Comparison of ENCODE assay signal across 8 mouse cellular contexts in genomic region chr11:53761822-53762221, GRCm38 (mm10). TPM values are rescaled to one million over a fixed set of nuclear protein-coding genes. Genes with fewer than 3 reads are reported as not detected.
A peak's percentile ranks its signal among the peaks of the same experiment; 100 is the strongest.
DNase-seq lines count a peak whose midpoint lies in the region; ATAC-seq and TF ChIP-seq lines count a peak whose summit lies in the region.
"Had no signal": no experiment of that assay in that cellular context is flagged by ENCODE, and none has a peak within 500 bp of the region (broad histone marks: within the 10 kb centered on the region; RNA-seq: fewer than 3 reads in every experiment).

No protein-coding gene starts in this region.

- H3K4me2 ChIP-seq in heart, embryonic 14.5 days (ENCODE audit: low read length): peak overlapping the region; percentile 79; the same call in 1 of the 2 replicates
- peak overlapping the region; percentile 75; the same call in 1 of the 2 replicates for H3K4me2 ChIP-seq in limb, embryonic 13.5 days (replicated peaks)
- 0 out of 2 replicates have a peak overlapping the region, but pooled peaks have one; percentile 1 for H3K4me2 ChIP-seq in stomach, embryonic 14.5 days (replicated peaks; ENCODE audit: low read depth, low read length)
- H3K4me2 ChIP-seq in midbrain, embryonic 11.5 days: no peak overlapping the region

- H3K27me3 ChIP-seq in cerebellum, adult 2 months (ENCODE audit: control insufficient read depth, insufficient read depth, low read length): no peaks in the 10 kb centered on the region
- no peaks in the 10 kb centered on the region for H3K27me3 ChIP-seq in heart, embryonic 14.5 days (ENCODE audit: control insufficient read depth, insufficient read depth, low read length)
- peaks cover 14% of the 10 kb centered on the region; the same call in 1 of the 2 replicates for H3K27me3 ChIP-seq in limb, embryonic 13.5 days
- no peaks in the 10 kb centered on the region for H3K27me3 ChIP-seq in stomach, embryonic 14.5 days (ENCODE audit: control insufficient read depth, insufficient read depth, low read length)
- H3K27me3 ChIP-seq in midbrain, embryonic 11.5 days (ENCODE audit: control insufficient read depth, insufficient read depth, low read length): peaks cover 34% of the 10 kb centered on the region

- H3K9me3 ChIP-seq in heart, embryonic 14.5 days (ENCODE audit: control insufficient read depth, low read length): no peaks in the 10 kb centered on the region
- no peaks in the 10 kb centered on the region for H3K9me3 ChIP-seq in limb, embryonic 13.5 days
- no peaks in the 10 kb centered on the region for H3K9me3 ChIP-seq in stomach, embryonic 14.5 days (ENCODE audit: control insufficient read depth, low read depth, low read length)
- no peaks in the 10 kb centered on the region for H3K9me3 ChIP-seq in midbrain, embryonic 11.5 days (ENCODE audit: control insufficient read depth, low read length)

- 30% methylated on average over 2 of the region's 2 CpGs for WGBS in cerebellum, adult 2 months
- WGBS in heart, embryonic 14.5 days: 14% methylated on average over 2 of the region's 2 CpGs
- WGBS in limb, embryonic 13.5 days: 46% methylated on average over 2 of the region's 2 CpGs
- WGBS in stomach, embryonic 14.5 days: 35% methylated on average over 2 of the region's 2 CpGs
- 65% methylated on average over 2 of the region's 2 CpGs for WGBS in midbrain, embryonic 11.5 days

- H3K4me1 ChIP-seq in cerebellum, adult 2 months (ENCODE audit: control insufficient read depth, insufficient read depth, low read length): peaks cover 18% of the 10 kb centered on the region
- H3K4me1 ChIP-seq in heart, embryonic 14.5 days (ENCODE audit: control insufficient read depth in 2 of 2, insufficient read depth in 2 of 2, low read length in 2 of 2): peaks cover 49 to 57% of the 10 kb centered on the region in 2 experiments
- H3K4me1 ChIP-seq in limb, embryonic 13.5 days: peaks cover 62% of the 10 kb centered on the region
- peaks cover 54% of the 10 kb centered on the region; the same call in 1 of the 2 replicates for H3K4me1 ChIP-seq in stomach, embryonic 14.5 days (ENCODE audit: control insufficient read depth, insufficient read depth, low read length)
- H3K4me1 ChIP-seq in midbrain, embryonic 11.5 days (ENCODE audit: control insufficient read depth, insufficient read depth, low read length): peaks cover 20% of the 10 kb centered on the region

- no peak overlapping the region for H3K27ac ChIP-seq in cerebellum, adult 2 months (ENCODE audit: insufficient read depth, low read length)
- H3K27ac ChIP-seq in heart, embryonic 14.5 days (replicated peaks in 1 of 2; ENCODE audit: control insufficient read depth in 1 of 2, insufficient read depth in 1 of 2, low read depth in 2 of 2, low read length in 2 of 2): peak overlapping the region; percentile 93 to 97
- no peak overlapping the region; the same call in 1 of the 2 replicates for H3K27ac ChIP-seq in limb, embryonic 13.5 days
- peak overlapping the region; percentile 95 for H3K27ac ChIP-seq in stomach, embryonic 14.5 days (ENCODE audit: low read length)
- no peak overlapping the region for H3K27ac ChIP-seq in midbrain, embryonic 11.5 days (ENCODE audit: low read depth, low read length)

- DNase-seq in right cerebral cortex, postnatal 10 days (ENCODE audit: low spot score in 2 of 2): peak; percentile 57 to 70
- DNase-seq in right cerebral cortex, adult 2 months (ENCODE audit: low spot score in 2 of 2): no peak
- DNase-seq in cerebellum, adult 2 months: peak; percentile 44 to 45
- DNase-seq in midbrain, embryonic 11.5 days (ENCODE audit: low spot score, missing footprints): no peak

- TF ChIP-seq CTCF in cerebellum, adult 2 months (IDR thresholded peaks at IDR 0.05; ENCODE audit: borderline replicate concordance, insufficient read depth, low read depth, low read length): no peak

- TF ChIP-seq POLR2A in cerebellum, adult 2 months (IDR thresholded peaks at IDR 0.05; ENCODE audit: borderline replicate concordance, insufficient read depth, low read length): no peak

- no peaks in the 10 kb centered on the region for H3K36me3 ChIP-seq in heart, embryonic 14.5 days (ENCODE audit: control insufficient read depth, insufficient read depth, low read length)
- no peaks in the 10 kb centered on the region for H3K36me3 ChIP-seq in limb, embryonic 13.5 days
- H3K36me3 ChIP-seq in stomach, embryonic 14.5 days (ENCODE audit: control insufficient read depth, insufficient read depth, low read length): no peaks in the 10 kb centered on the region
- H3K36me3 ChIP-seq in midbrain, embryonic 11.5 days (ENCODE audit: control insufficient read depth, insufficient read depth, low read length): no peaks in the 10 kb centered on the region

- H3K9ac ChIP-seq in heart, embryonic 14.5 days (ENCODE audit: low read length): peak overlapping the region; percentile 21; the same call in 1 of the 2 replicates
- H3K9ac ChIP-seq in limb, embryonic 13.5 days: no peak overlapping the region
- no peak overlapping the region for H3K9ac ChIP-seq in stomach, embryonic 14.5 days (replicated peaks; ENCODE audit: low read depth, low read length)
- no peak overlapping the region for H3K9ac ChIP-seq in midbrain, embryonic 11.5 days (ENCODE audit: low read length)

- peak; percentile 40 for ATAC-seq in heart, embryonic 14.5 days (ENCODE audit: insufficient number of reproducible peaks, insufficient read depth, low FRiP score, low read depth)
- ATAC-seq in limb, embryonic 13.5 days (ENCODE audit: low FRiP score, low read depth): no peak
- 0 out of 2 replicates have a peak, but pooled peaks have one; percentile 15 for ATAC-seq in stomach, embryonic 14.5 days (ENCODE audit: insufficient number of reproducible peaks, insufficient read depth, low FRiP score, low read depth)
- ATAC-seq in midbrain, embryonic 11.5 days (ENCODE audit: low FRiP score): no peak

- no peak overlapping the region for H3K4me3 ChIP-seq in cerebellum, adult 2 months (replicated peaks; ENCODE audit: insufficient read depth, low read depth, low read length)
- H3K4me3 ChIP-seq in heart, embryonic 14.5 days (ENCODE audit: control insufficient read depth in 1 of 2, insufficient read depth in 1 of 2, low read depth in 1 of 2, low read length in 2 of 2): no peak overlapping the region
- H3K4me3 ChIP-seq in limb, embryonic 13.5 days: no peak overlapping the region
- H3K4me3 ChIP-seq in stomach, embryonic 14.5 days (ENCODE audit: low read depth, low read length): no peak overlapping the region
- H3K4me3 ChIP-seq in midbrain, embryonic 11.5 days (ENCODE audit: low read depth, low read length): no peak overlapping the region

RNA-seq across cellular contexts. Expression of gene Irf1, which starts 8.0 kb away (rescaled TPM):
- 5.6 and 6.0 TPM in 2 replicates for polyA plus RNA-seq in cerebellum, adult 2 months (2012; rRNA removed)
- polyA plus RNA-seq in heart, embryonic 14.5 days (2014; fragmentation: Nextera tagmentation; extraction: Ambion mirVana): 9.3 and 10.8 TPM in 2 replicates
- 9.7 and 10.1 TPM in 2 replicates for polyA plus RNA-seq in limb, embryonic 13.5 days (2015; fragmentation: Nextera tagmentation; extraction: Ambion mirVana)
- polyA plus RNA-seq in stomach, embryonic 14.5 days (2014; fragmentation: Nextera tagmentation; extraction: Ambion mirVana): 19.3 and 21.6 TPM in 2 replicates
- 2.8 and 3.7 TPM in 2 replicates for polyA plus RNA-seq in midbrain, embryonic 11.5 days (2014; fragmentation: Nextera tagmentation; extraction: Ambion mirVana)

RNA-seq across cellular contexts. Expression of gene Gm17334, which starts 11.2 kb away (rescaled TPM):
- 0.32 and 0.44 TPM in 2 replicates for polyA plus RNA-seq in cerebellum, adult 2 months (2012; rRNA removed)
- polyA plus RNA-seq in heart, embryonic 14.5 days (2014; fragmentation: Nextera tagmentation; extraction: Ambion mirVana): not detected in 2 replicates
- 0.22 TPM in 1 of 2 replicates, not detected in the other for polyA plus RNA-seq in limb, embryonic 13.5 days (2015; fragmentation: Nextera tagmentation; extraction: Ambion mirVana)
- polyA plus RNA-seq in stomach, embryonic 14.5 days (2014; fragmentation: Nextera tagmentation; extraction: Ambion mirVana): 0.46 TPM in 1 of 2 replicates, not detected in the other
- not detected in 2 replicates for polyA plus RNA-seq in midbrain, embryonic 11.5 days (2014; fragmentation: Nextera tagmentation; extraction: Ambion mirVana)
- polyA plus RNA-seq: limb, embryonic 11.5 days had no signal

RNA-seq across cellular contexts. Expression of gene Il5, which starts 41.2 kb away (rescaled TPM):
- polyA plus RNA-seq in cerebellum, adult 2 months (2012; rRNA removed): 0.16 and 0.22 TPM in 2 replicates
- polyA plus RNA-seq in heart, embryonic 14.5 days (2014; fragmentation: Nextera tagmentation; extraction: Ambion mirVana): not detected in 2 replicates
- polyA plus RNA-seq in limb, embryonic 13.5 days (2015; fragmentation: Nextera tagmentation; extraction: Ambion mirVana): not detected in 2 replicates
- not detected in 2 replicates for polyA plus RNA-seq in stomach, embryonic 14.5 days (2014; fragmentation: Nextera tagmentation; extraction: Ambion mirVana)
- polyA plus RNA-seq in midbrain, embryonic 11.5 days (2014; fragmentation: Nextera tagmentation; extraction: Ambion mirVana): not detected in 2 replicates

RNA-seq across cellular contexts. Expression of gene Rad50, which starts 54.7 kb away (rescaled TPM):
- polyA plus RNA-seq in cerebellum, adult 2 months (2012; rRNA removed): 5.4 TPM in 2 replicates
- 18.2 and 19.7 TPM in 2 replicates for polyA plus RNA-seq in heart, embryonic 14.5 days (2014; fragmentation: Nextera tagmentation; extraction: Ambion mirVana)
- 30.4 TPM in 2 replicates for polyA plus RNA-seq in limb, embryonic 13.5 days (2015; fragmentation: Nextera tagmentation; extraction: Ambion mirVana)
- 28.9 and 32.8 TPM in 2 replicates for polyA plus RNA-seq in stomach, embryonic 14.5 days (2014; fragmentation: Nextera tagmentation; extraction: Ambion mirVana)
- polyA plus RNA-seq in midbrain, embryonic 11.5 days (2014; fragmentation: Nextera tagmentation; extraction: Ambion mirVana): 20.7 and 21.7 TPM in 2 replicates

Comparison
In these comparisons a context has a peak if more than half of its experiments do, and no peak if none do; other contexts are left out.
1. DNase-seq: peak in right cerebral cortex, postnatal 10 days (2 of 2) and cerebellum, adult 2 months (2 of 2); none in right cerebral cortex, adult 2 months (0 of 2) and midbrain, embryonic 11.5 days (single experiment).
2. H3K27ac ChIP-seq: peak in heart, embryonic 14.5 days (2 of 2) and stomach, embryonic 14.5 days (single experiment); none in cerebellum, adult 2 months (single experiment), limb, embryonic 13.5 days (single experiment) and midbrain, embryonic 11.5 days (single experiment).
3. ATAC-seq: peak in heart, embryonic 14.5 days (single experiment) and stomach, embryonic 14.5 days (single experiment); none in limb, embryonic 13.5 days (single experiment) and midbrain, embryonic 11.5 days (single experiment).